Mouse (Mus musculus) neural tube, embryonic 14.5 days (tissue): ENCODE results near the gene Obsl1. TPM values are rescaled to one million over a fixed set of nuclear protein-coding genes. Genes with fewer than 3 reads are reported as not detected.
A peak's percentile ranks its signal among the peaks of the same experiment; 100 is the strongest.

Source experiments
- ATAC-seq: fragments of 200-750 bp; cut with Nextera tagmentation; 2 replicates; pipeline ENCODE4 v1.8.0; 2017; ENCODE audit warnings: low read depth, mild to moderate bottlenecking, moderate TSS enrichment, moderate library complexity
- H3K27ac ChIP-seq: fragments of 300-500 bp; sonication (generic); 2 replicates; pipeline ENCODE4 v1.5.1; 2014; ENCODE audit warnings: low read depth, mild to moderate bottlenecking, control low read depth, low read length, moderate library complexity, mixed read lengths
- H3K27me3 ChIP-seq: fragments of 300-500 bp; sonication (generic); 2 replicates; pipeline ENCODE4 v1.6.1; 2014; ENCODE audit warnings: low read length; ENCODE audit not compliant: control insufficient read depth, insufficient read depth
- H3K36me3 ChIP-seq: fragments of 300-500 bp; sonication (generic); 2 replicates; pipeline ENCODE4 v1.6.1; 2014; ENCODE audit warnings: low read length, mixed read lengths; ENCODE audit not compliant: control insufficient read depth, insufficient read depth
- H3K4me1 ChIP-seq: fragments of 300-500 bp; sonication (generic); 2 replicates; pipeline ENCODE4 v1.6.1; 2014; ENCODE audit warnings: low read length; ENCODE audit not compliant: control insufficient read depth, insufficient read depth
- H3K4me2 ChIP-seq: fragments of 300-500 bp; sonication (generic); 2 replicates; pipeline ENCODE4 v1.6.1; 2014; ENCODE audit warnings: mild to moderate bottlenecking, low read depth, low read length, control low read depth
- H3K4me3 ChIP-seq: fragments of 300-500 bp; sonication (generic); 2 replicates; pipeline ENCODE4 v1.5.1; 2014; ENCODE audit warnings: low read depth, low read length, control low read depth, mixed read lengths
- H3K9ac ChIP-seq: fragments of 300-500 bp; sonication (generic); replicated peaks from 2 replicates; pipeline ENCODE4 v1.6.1; 2014; ENCODE audit warnings: low read depth, mild to moderate bottlenecking, control low read depth, low read length, mixed read lengths
- H3K9me3 ChIP-seq: fragments of 300-500 bp; sonication (generic); 2 replicates; pipeline ENCODE4 v1.6.1; 2016; ENCODE audit warnings: low read length; ENCODE audit not compliant: control insufficient read depth
- WGBS: fragments of 180-500 bp; shearing (Covaris S2); extraction: QIAGEN DNeasy Blood & Tissue Kit; methylation state at CpG from one replicate; pipeline ENCODE4 v1.1.7; 2014; 5-methylcytosine and 5-hydroxymethylcytosine counted together
- polyA plus RNA-seq: library from polyadenylated mRNA; unstranded; fragments of >200 nt; fragmentation: Nextera tagmentation; extraction: Ambion mirVana; gene quantifications from 2 replicates; pipeline ENCODE4 v1.2.1, GENCODE M21; 2014

The Obsl1 gene
- polyA plus RNA-seq, 1 experiment from 2014 or later, result 18.7 TPM

DNA sequence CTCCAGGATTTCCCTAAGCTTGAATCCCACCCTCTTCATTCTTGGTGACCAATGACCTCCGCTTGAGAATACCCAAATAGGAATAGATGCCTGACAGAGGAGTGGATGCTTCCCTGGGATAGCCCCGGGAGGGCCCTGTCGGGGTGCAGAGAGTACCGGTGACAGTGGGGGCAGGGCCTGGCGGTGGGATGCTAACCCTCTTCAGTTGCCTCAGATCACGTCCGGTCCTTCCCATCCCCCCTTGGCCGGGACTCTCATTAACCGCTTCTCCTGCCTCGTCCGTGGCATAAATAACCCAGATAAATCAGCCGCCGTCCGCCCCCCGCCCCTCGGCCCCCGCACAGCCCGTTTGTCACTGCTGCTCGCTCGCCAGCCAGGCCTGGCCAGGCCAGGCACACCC is 59.6 kb downstream of the Obsl1 start:
- no peak for ATAC-seq
- peaks cover 88% of the 10 kb centered on the region for H3K4me1 ChIP-seq
- peak overlapping the region; percentile 74 for H3K27ac ChIP-seq
- H3K36me3 ChIP-seq, result no peaks in the 10 kb centered on the region
- H3K4me2 ChIP-seq, result peak overlapping the region; percentile 32; the same call in 1 of the 2 replicates
- no peaks in the 10 kb centered on the region for H3K9me3 ChIP-seq
- no peak overlapping the region for H3K4me3 ChIP-seq
- 2% methylated on average over 20 of the region's 20 CpGs for WGBS
- H3K9ac ChIP-seq, result no peak overlapping the region
- H3K27me3 ChIP-seq, result peaks cover 4% of the 10 kb centered on the region

DNA sequence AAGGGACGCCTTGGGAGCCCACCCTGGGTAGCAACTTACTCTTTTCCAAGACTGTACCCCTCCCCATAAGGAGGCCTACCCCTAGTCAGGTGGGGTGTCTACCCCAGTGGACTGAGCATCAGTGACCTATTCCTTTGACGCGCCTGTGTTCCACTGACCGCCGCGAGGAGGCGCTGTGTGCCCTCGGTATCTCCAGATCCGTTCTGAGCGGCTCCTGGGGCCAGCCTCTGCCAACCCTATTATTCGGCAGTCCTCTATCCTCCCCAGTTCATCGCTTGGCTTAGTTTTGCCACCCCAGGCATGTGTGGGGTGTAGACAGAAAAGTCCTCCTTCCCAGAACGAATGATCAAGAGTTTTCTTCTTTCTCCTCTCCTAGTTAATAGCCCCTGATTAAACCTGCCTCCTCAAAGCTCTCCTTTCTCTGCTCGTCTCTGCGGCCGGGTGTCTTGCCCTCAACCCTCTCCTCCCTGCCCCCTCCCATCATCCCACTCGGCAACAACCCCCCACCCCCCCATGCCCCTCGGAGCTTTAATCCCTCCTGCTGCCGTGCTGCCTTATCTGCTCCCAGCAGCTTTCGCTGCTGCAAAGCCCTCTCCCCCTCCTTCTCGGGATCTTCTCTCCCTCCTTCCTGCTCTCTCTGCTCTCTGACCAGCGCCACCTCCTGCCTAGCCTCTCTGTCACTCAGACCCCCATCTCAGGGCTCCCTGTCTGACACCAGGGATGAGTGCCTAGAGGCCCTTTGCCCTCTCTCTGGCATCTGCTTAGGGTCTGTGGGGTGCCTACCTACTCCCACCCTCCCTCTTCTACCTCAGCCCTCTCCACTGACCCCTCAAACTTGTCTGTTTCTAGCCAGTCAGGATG is 60.3 kb downstream of the Obsl1 start:
- peak; percentile 3; the same call in 1 of the 2 replicates for ATAC-seq
- H3K36me3 ChIP-seq, result no peaks in the 10 kb centered on the region
- no peak overlapping the region for H3K4me3 ChIP-seq

DNA sequence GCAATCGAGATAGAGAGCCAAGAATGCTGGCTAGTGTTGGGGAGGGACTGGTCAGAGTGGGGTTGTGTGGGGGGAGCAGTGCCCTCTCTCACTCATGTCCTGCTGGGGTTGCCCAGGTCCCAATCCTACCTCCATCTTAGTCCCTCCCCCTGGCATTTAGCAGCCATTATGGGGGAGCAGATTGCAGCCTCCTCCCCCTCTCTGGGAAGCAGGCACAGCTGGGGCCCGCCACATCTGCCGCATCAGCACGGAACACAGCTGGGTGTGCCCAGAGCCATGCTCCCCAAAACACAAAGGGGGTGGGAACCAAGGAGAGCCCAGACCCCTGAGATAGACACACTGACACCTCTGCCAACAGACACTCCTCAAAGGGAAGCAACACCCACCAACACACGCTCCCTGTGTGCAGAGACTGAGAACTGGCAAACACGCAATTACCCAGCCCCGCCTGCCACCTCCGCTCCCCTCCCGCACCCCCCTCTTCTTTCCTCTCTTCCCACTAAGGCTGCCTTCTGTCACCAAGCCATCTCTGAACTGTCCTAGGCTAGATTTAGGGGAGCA is 61.0 kb downstream of the Obsl1 start:
- Histone ChIP-seq H3K27ac (peak overlapping the region; percentile 74), H3K9me3 (no peaks in the 10 kb centered on the region), H3K4me2 (peak overlapping the region; percentile 32; the same call in 1 of the 2 replicates), H3K4me1 (peaks cover 78% of the 10 kb centered on the region), H3K4me3 (no peak overlapping the region), H3K36me3 (no peaks in the 10 kb centered on the region), H3K9ac (no peak overlapping the region), H3K27me3 (no peaks in the 10 kb centered on the region)
- WGBS, result 7% methylated on average over 8 of the region's 9 CpGs
- peak; percentile 6; the same call in 1 of the 2 replicates for ATAC-seq

More for the DNA sequence above, 60.3 kb downstream of the Obsl1 start:
- peaks cover 85% of the 10 kb centered on the region for H3K4me1 ChIP-seq
- WGBS, result under 1% methylated on average over 22 of the region's 22 CpGs
- H3K4me2 ChIP-seq, result peak overlapping the region; percentile 32
- H3K9me3 ChIP-seq, result no peaks in the 10 kb centered on the region
- peaks cover 4% of the 10 kb centered on the region for H3K27me3 ChIP-seq
- H3K27ac ChIP-seq, result peak overlapping the region; percentile 74
- H3K9ac ChIP-seq, result no peak overlapping the region

DNA sequence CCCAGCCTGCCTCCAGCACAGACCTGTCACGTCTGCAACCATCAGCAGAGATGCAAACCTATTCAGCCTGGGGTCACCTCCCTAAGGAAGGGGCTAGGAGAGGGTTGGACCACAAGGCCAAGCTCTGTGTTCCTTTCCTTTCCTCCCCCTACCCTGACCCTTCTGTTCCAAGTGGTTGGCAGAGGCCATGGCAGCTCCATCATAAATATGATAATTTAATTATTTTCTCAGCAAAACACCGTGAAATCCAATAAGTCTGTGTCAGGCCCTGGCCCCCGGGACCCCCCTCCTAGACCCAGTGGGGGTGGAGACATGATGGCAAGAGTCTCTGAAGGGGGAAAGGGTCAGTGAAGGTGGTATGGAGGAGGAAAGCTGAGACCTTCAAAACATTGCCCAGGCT is 62.0 kb downstream of the Obsl1 start:
- no peak for ATAC-seq
- no peaks in the 10 kb centered on the region for H3K36me3 ChIP-seq
- H3K4me3 ChIP-seq, result no peak overlapping the region
- peak overlapping the region; percentile 80 for H3K27ac ChIP-seq
- H3K4me2 ChIP-seq, result peak overlapping the region; percentile 25; the same call in 1 of the 2 replicates
- H3K4me1 ChIP-seq, result peaks cover 70% of the 10 kb centered on the region
- no peak overlapping the region for H3K9ac ChIP-seq
- 21% methylated on average over 3 of the region's 3 CpGs for WGBS
- H3K9me3 ChIP-seq, result no peaks in the 10 kb centered on the region
- H3K27me3 ChIP-seq, result no peaks in the 10 kb centered on the region

DNA sequence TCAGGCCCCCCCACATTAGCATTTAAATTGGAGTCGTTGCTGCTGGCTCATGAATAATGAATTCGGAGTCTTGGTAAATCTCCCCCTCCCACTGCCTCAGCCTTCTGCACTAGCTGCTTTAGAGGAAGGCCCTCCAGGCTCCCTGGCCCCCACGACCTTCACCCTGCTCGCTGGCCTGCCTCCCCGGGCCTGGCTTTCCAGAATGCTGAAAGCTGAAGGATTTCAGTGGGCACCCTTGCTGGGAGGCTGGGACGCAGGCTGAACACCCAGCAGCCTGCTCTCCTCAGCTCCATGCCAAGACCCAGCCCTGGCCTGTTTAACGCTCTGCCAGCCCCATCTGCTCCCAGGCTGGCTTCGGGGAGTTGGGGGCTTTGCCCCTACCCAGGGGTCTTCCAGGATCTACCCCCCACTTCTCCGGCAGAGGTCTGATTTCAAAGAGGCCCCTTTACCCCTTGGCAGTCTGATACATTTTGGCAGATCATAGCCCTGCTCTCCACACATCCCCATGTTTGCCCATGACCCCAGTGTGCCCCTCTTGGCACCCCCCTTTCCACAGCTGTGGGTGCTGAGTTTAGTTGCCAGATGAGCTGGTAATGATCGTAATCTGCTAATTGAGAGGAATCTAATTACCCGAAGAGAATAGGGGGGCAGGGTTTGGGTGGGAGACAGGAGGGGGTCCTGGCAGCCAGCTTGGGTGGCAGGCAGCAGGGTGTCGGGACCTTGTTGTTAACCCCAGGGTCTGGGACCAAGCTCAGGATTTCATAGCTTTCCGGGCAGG is 62.8 kb downstream of the Obsl1 start:
- Histone ChIP-seq H3K4me2 (peak overlapping the region; percentile 25; the same call in 1 of the 2 replicates), H3K36me3 (no peaks in the 10 kb centered on the region), H3K27ac (peak overlapping the region; percentile 80), H3K4me3 (no peak overlapping the region), H3K4me1 (peaks cover 63% of the 10 kb centered on the region), H3K9ac (no peak overlapping the region), H3K9me3 (no peaks in the 10 kb centered on the region), H3K27me3 (no peaks in the 10 kb centered on the region)
- WGBS, result 8% methylated on average over 13 of the region's 13 CpGs
- peak; percentile 30 for ATAC-seq

DNA sequence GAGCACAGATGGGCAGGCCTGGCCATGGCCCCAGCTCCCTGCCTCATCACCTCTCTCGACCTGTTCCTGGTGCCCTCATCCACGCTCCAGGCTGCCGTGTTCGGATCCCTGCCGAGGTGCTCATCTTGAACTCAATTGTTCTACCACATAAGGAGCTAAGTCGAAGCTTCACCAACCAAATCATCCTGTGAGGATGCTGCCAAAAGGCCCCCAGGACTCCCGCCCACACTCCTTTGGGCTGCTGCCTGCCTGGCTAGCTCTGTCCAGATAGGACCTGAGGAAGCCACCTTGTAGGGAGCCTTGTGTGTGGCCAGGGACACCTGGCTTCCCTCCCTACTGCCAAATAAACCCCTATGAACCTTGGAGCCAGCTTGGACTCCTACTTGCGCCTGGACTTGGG is 63.4 kb downstream of the Obsl1 start:
- no peak overlapping the region for H3K4me3 ChIP-seq
- 32% methylated on average over 8 of the region's 8 CpGs for WGBS
- H3K4me2 ChIP-seq, result no peak overlapping the region
- H3K27me3 ChIP-seq, result no peaks in the 10 kb centered on the region
- H3K27ac ChIP-seq, result peak overlapping the region; percentile 80
- H3K9ac ChIP-seq, result no peak overlapping the region
- H3K36me3 ChIP-seq, result no peaks in the 10 kb centered on the region
- H3K4me1 ChIP-seq, result peaks cover 59% of the 10 kb centered on the region
- no peaks in the 10 kb centered on the region for H3K9me3 ChIP-seq
- no peak for ATAC-seq

DNA sequence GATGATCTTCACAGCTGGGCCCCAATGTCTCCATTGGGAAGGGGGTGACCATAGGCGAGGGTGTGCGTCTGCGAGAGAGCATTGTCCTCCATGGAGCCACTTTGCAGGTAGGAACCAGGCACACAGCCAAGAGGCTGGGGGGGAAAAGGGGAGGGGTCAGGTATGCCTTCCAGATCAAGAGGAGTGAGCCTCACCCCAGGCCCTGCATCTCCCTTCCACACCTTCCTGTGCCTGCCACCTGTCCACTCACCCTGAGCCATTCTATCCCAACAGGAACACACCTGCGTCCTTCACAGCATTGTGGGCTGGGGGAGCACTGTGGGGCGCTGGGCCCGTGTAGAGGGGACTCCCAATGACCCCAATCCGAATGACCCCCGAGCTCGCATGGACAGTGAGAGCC is 64.1 kb downstream of the Obsl1 start:
- H3K9ac ChIP-seq, result no peak overlapping the region
- peaks cover 52% of the 10 kb centered on the region for H3K4me1 ChIP-seq
- H3K27ac ChIP-seq, result peak overlapping the region; percentile 80
- H3K9me3 ChIP-seq, result no peaks in the 10 kb centered on the region
- no peak overlapping the region for H3K4me2 ChIP-seq
- H3K36me3 ChIP-seq, result no peaks in the 10 kb centered on the region
- no peak for ATAC-seq
- whole genome bisulfite sequencing, result 85% methylated on average over 9 of the region's 9 CpGs
- no peaks in the 10 kb centered on the region for H3K27me3 ChIP-seq
- H3K4me3 ChIP-seq, result no peak overlapping the region

DNA sequence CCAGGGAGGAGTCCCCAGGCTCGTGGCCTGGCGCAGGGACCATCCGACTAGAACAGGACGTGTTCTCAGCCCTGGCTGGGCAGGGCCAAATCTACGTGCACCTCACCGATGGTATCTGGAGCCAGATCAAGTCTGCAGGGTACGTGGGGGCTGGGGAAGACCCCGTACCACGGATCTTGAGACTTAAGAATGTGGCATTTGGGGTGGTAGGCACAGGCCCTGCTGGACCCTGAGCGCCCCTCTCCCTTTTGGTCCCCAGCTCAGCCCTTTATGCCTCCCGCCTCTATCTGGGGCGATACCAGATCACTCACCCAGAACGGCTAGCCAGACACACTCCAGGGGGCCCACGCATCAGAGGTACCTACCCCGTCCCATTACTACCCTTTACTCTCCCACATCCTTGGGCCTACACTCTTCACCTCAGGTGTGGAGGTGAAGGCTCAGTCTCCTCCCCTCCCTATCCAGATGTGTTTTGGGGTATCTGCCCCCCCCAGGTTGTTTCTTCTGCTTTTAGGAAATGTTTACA is 64.7 kb downstream of the Obsl1 start:
- 88% methylated on average over 15 of the region's 15 CpGs for WGBS
- H3K36me3 ChIP-seq, result no peaks in the 10 kb centered on the region

More for the DNA sequence above, 64.7 kb downstream of the Obsl1 start:
- Histone ChIP-seq H3K4me2 (no peak overlapping the region), H3K9ac (no peak overlapping the region), H3K27ac (0 out of 2 replicates have a peak overlapping the region, but pooled peaks have one; percentile 80), H3K4me3 (no peak overlapping the region), H3K9me3 (no peaks in the 10 kb centered on the region), H3K27me3 (no peaks in the 10 kb centered on the region), H3K4me1 (peaks cover 51% of the 10 kb centered on the region)
- ATAC-seq, result no peak
